In the genomic region with DNA sequence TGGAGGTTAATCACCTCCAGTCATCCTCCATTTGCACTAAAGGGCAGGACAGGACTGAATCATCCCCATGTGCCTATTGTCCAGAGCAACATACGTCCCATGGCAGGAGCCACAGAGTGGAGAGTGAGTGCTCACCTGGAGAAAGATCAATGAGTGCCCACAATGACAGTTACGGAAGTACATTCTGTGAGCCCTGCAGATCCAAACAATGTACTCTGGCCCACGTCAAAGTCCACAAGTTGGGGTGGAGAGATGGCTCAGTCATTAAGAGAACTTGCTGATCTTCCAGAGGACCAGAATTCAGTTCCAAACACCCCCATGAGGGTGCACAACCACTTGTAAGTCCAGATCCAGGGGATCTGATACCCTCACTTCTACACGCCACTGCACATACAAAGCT, we compare ENCODE assay signal across 17 mouse cellular contexts.
"Had no signal": no experiment of that assay in that cellular context is flagged by ENCODE, and none has a peak within 500 bp of the region (broad histone marks: within the 10 kb centered on the region; RNA-seq: fewer than 3 reads in every experiment).

No protein-coding gene starts in this region.

- H3K4me3 ChIP-seq: hindbrain, embryonic 13.5 days; limb, embryonic 13.5 days; megakaryocyte, embryonic 14.5 days; midbrain, embryonic 15.5 days; neural tube, embryonic 13.5 days; stomach, embryonic 15.5 days had no signal

- H3K9ac ChIP-seq: hindbrain, embryonic 13.5 days; limb, embryonic 13.5 days; liver, embryonic 14.5 days; lung, embryonic 14.5 days; midbrain, embryonic 15.5 days; neural tube, embryonic 13.5 days; stomach, embryonic 15.5 days had no signal

- H3K36me3 ChIP-seq: limb, embryonic 13.5 days; stomach, embryonic 15.5 days had no signal

- H3K4me2 ChIP-seq: hindbrain, embryonic 13.5 days; limb, embryonic 13.5 days; lung, embryonic 14.5 days; midbrain, embryonic 11.5 days; midbrain, embryonic 15.5 days; neural tube, embryonic 13.5 days; stomach, embryonic 15.5 days had no signal

- H3K27me3 ChIP-seq: hindbrain, embryonic 13.5 days; limb, embryonic 13.5 days; midbrain, embryonic 15.5 days; neural tube, embryonic 13.5 days; stomach, embryonic 15.5 days had no signal

- H3K4me1 ChIP-seq: limb, embryonic 13.5 days had no signal

- H3K9me3 ChIP-seq: hindbrain, embryonic 13.5 days; limb, embryonic 13.5 days; midbrain, embryonic 15.5 days; neural tube, embryonic 13.5 days; stomach, embryonic 15.5 days had no signal

- ATAC-seq: intestine, embryonic 16.5 days; midbrain, embryonic 15.5 days had no signal

- H3K27ac ChIP-seq: hindbrain, embryonic 13.5 days; limb, embryonic 13.5 days; liver, embryonic 14.5 days; macrophage; midbrain, embryonic 15.5 days; neural tube, embryonic 13.5 days; stomach, embryonic 15.5 days had no signal

- DNase-seq: left cerebral cortex, postnatal 4 days; lung, embryonic 14.5 days; lung, postnatal 14 days; retina, postnatal 1 day; right cerebral cortex, postnatal 4 days; thymus, adult 2 months; thymus, postnatal 25 days had no signal
